Mouse (Mus musculus): ENCODE data around the gene Srcin1. TPM values are rescaled to one million over a fixed set of nuclear protein-coding genes. Genes with fewer than 3 reads are reported as not detected.

Srcin1 gene
- total and polyA plus RNA-seq, 2 experiments from 2014 or later: 14.3 to 141 TPM

DNA sequence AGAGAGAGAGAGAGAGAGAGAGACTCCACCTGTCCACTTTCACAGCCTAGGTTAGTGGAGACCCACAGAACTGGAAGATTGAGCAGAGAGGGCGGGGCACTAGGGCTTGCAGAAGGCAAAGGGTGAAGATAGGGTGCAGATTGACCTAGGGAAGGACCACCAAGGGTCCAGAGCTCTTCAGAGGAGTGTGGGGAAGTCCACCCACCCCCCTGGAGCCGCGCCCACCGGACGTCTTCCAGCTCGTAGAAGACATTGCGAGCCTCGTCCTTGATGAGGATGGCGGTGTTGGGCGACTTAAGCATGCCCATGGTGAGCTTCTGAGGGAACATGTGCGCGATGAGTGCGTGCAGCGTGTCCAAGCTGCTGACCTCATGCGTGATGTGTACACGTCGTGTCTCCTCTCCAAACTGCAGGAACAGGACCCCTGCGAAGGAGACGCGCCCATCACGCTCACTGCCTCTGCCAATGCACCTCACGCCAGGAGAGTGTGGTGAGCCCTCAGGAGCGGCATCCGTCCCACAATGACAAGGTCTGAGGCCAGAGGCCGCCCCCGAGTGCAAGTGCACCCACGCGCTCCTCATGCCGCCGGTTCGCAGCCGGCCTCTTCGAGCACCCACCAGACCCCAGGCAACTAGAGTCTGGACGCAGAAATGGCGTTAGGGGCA lies 39.8 kb downstream of the Srcin1 start:
- ATAC-seq (no peak), DNase-seq (ENCODE audit: low spot score) (no peak)
- H3K9ac ChIP-seq (replicated peaks; ENCODE audit: low read length): peak overlapping the region; percentile 52
- peak overlapping the region; percentile 79 for H3K27ac ChIP-seq
- no peaks in the 10 kb centered on the region for H3K9me3 ChIP-seq (ENCODE audit: low read length)
- H3K36me3 ChIP-seq (ENCODE audit: insufficient read depth, low read length): 0 out of 2 replicates have a peak, but pooled peaks cover 6% of the 10 kb centered on the region
- peaks cover 4% of the 10 kb centered on the region; the same call in 1 of the 2 replicates for H3K27me3 ChIP-seq (ENCODE audit: insufficient read depth, low read length)
- peak overlapping the region; percentile 55 for H3K4me2 ChIP-seq (ENCODE audit: low read depth, low read length)
- WGBS: 33% methylated on average over 35 of the region's 35 CpGs
- no peak for TF ChIP-seq CTCF (IDR thresholded peaks at IDR 0.05; ENCODE audit: low read depth)
- peak overlapping the region; percentile 31 for H3K4me3 ChIP-seq (ENCODE audit: low read length)
- peaks cover 27% of the 10 kb centered on the region for H3K4me1 ChIP-seq (ENCODE audit: insufficient read depth, low read length)

DNA sequence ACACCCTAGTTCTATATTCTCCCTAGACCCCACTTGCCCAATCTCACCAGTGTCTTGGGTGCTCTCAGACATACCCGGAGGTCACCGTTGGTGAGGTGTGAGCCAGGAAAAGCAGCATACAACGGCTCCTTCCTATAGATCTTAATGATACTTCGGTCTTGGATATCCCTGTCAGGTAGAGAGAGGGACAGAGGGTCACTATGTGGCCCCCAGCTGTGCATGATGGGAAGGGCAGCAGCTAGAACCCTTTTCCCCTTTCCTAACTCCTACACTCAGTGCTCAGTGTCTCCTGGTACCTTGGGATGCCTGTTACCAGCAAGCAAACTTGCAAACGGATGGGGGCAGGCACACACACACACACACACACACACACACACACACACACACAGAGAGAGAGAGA lies 40.3 kb downstream of the Srcin1 start:
- Histone ChIP-seq H3K4me2 (ENCODE audit: low read depth, low read length) (peak overlapping the region; percentile 55), H3K4me1 (ENCODE audit: insufficient read depth, low read length) (peaks cover 29% of the 10 kb centered on the region), H3K4me3 (ENCODE audit: low read length) (peak overlapping the region; percentile 31), H3K36me3 (ENCODE audit: insufficient read depth, low read length) (0 out of 2 replicates have a peak, but pooled peaks cover 6% of the 10 kb centered on the region), H3K9ac (replicated peaks; ENCODE audit: low read length) (peak overlapping the region; percentile 51), H3K9me3 (ENCODE audit: low read length) (no peaks in the 10 kb centered on the region), H3K27ac (peak overlapping the region; percentile 83; the same call in 1 of the 2 replicates), H3K27me3 (ENCODE audit: insufficient read depth, low read length) (peaks cover 4% of the 10 kb centered on the region; the same call in 1 of the 2 replicates)
- 55% methylated on average over 5 of the region's 5 CpGs for WGBS
- no peak for TF ChIP-seq CTCF (IDR thresholded peaks at IDR 0.05; ENCODE audit: low read depth)
- DNase-seq (ENCODE audit: low spot score): no peak
- ATAC-seq: no peak

DNA sequence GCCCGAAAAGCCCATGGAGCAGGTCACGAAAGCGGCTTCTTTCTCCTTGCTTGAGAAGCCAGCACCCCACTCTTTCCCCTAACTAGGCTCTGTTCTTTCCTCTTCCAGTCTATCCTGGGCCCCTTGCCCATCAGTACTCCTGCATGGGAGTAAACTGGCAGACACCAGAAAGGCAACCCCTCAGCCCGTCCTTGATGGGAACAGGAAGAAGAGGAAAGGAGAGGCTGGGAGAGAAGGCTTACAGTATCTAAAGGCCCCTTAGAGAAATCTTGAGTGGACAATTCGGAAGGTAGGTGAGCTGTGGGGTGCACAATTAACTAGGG lies 40.7 kb downstream of the Srcin1 start:
- H3K27me3 ChIP-seq (ENCODE audit: insufficient read depth, low read length): peaks cover 4% of the 10 kb centered on the region; the same call in 1 of the 2 replicates
- no peak for TF ChIP-seq CTCF (IDR thresholded peaks at IDR 0.05; ENCODE audit: low read depth)
- peaks cover 26% of the 10 kb centered on the region; the same call in 1 of the 2 replicates for H3K4me1 ChIP-seq (ENCODE audit: insufficient read depth, low read length)
- H3K27ac ChIP-seq: peak overlapping the region; percentile 83; the same call in 1 of the 2 replicates
- peak overlapping the region; percentile 55 for H3K4me2 ChIP-seq (ENCODE audit: low read depth, low read length)
- peak overlapping the region; percentile 51 for H3K9ac ChIP-seq (replicated peaks; ENCODE audit: low read length)
- ATAC-seq: no peak
- peak overlapping the region; percentile 31 for H3K4me3 ChIP-seq (ENCODE audit: low read length)
- no peak for DNase-seq (ENCODE audit: low spot score)
- 0 out of 2 replicates have a peak, but pooled peaks cover 6% of the 10 kb centered on the region for H3K36me3 ChIP-seq (ENCODE audit: insufficient read depth, low read length)
- no peaks in the 10 kb centered on the region for H3K9me3 ChIP-seq (ENCODE audit: low read length)
- WGBS: 45% methylated on average over 5 of the region's 5 CpGs

DNA sequence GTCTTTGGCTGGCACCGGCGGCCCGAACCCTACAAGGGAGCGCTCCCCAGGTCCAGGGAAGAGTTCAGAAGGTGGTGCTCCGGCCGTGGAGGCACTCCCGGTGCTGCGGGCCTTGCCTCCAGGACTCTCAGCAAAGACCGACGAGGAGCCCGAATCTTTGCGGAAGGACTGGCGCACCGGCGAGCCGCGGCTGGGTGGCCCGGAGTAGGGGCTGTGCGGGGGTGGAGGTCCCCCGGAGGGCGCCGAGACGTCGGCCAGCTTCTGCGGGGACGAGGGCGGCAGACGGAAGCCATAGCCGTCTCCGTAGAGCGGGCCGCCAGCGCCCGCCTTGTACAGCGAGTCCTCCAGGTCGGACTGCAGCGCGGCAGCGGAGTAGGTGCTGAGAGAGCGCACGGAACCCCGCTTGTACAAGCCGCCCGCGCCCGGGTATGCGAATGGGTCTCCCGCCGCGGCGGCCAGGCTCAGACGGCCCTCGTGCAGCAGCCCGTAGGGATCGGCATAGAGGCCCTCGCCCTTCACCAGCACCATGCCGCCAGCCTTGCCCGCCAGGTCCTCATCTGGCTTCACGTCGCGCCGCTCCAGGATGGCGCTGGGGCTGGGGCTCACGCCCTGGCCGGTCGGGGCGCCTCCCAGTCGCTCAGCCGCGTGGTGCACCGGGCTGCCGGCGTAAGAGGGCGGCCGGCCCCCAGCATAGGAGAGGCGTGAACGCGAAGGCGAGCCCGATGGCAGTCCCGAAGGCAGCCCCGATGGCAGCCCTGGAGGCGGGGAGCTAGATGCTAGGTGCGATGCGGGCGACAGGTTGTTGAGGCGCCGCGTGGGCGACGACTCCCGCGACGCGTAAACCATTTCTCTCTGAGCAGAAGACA lies 41.3 kb downstream of the Srcin1 start:
- peak overlapping the region; percentile 83 for H3K27ac ChIP-seq
- peaks cover 4% of the 10 kb centered on the region; the same call in 1 of the 2 replicates for H3K27me3 ChIP-seq (ENCODE audit: insufficient read depth, low read length)
- H3K9me3 ChIP-seq (ENCODE audit: low read length): no peaks in the 10 kb centered on the region
- H3K4me3 ChIP-seq (ENCODE audit: low read length): peak overlapping the region; percentile 31
- H3K4me1 ChIP-seq (ENCODE audit: insufficient read depth, low read length): peaks cover 23% of the 10 kb centered on the region; the same call in 1 of the 2 replicates
- TF ChIP-seq CTCF (IDR thresholded peaks at IDR 0.05; ENCODE audit: low read depth): no peak
- 0 out of 2 replicates have a peak, but pooled peaks cover 6% of the 10 kb centered on the region for H3K36me3 ChIP-seq (ENCODE audit: insufficient read depth, low read length)
- 20% methylated on average over 88 of the region's 95 CpGs for WGBS
- ATAC-seq (no peak), DNase-seq (ENCODE audit: low spot score) (peak; percentile 43)
- peak overlapping the region; percentile 51 for H3K9ac ChIP-seq (replicated peaks; ENCODE audit: low read length)
- H3K4me2 ChIP-seq (ENCODE audit: low read depth, low read length): peak overlapping the region; percentile 55

GRCm38 (mm10) chr11:97533653-97534052 lies 42.3 kb downstream of the Srcin1 start:
- no peak for TF ChIP-seq CTCF (IDR thresholded peaks at IDR 0.05; ENCODE audit: low read depth)
- no peak for ATAC-seq
- peak overlapping the region; percentile 51; the same call in 1 of the 2 replicates for H3K9ac ChIP-seq (replicated peaks; ENCODE audit: low read length)
- H3K4me3 ChIP-seq (ENCODE audit: low read length): peak overlapping the region; percentile 31
- H3K4me1 ChIP-seq (ENCODE audit: insufficient read depth, low read length): peaks cover 23% of the 10 kb centered on the region; the same call in 1 of the 2 replicates
- DNase-seq (ENCODE audit: low spot score): no peak
- H3K9me3 ChIP-seq (ENCODE audit: low read length): no peaks in the 10 kb centered on the region
- peak overlapping the region; percentile 55 for H3K4me2 ChIP-seq (ENCODE audit: low read depth, low read length)
- 39% methylated on average over 7 of the region's 7 CpGs for WGBS
- peak overlapping the region; percentile 83 for H3K27ac ChIP-seq
- 0 out of 2 replicates have a peak, but pooled peaks cover 6% of the 10 kb centered on the region for H3K36me3 ChIP-seq (ENCODE audit: insufficient read depth, low read length)
- peaks cover 4% of the 10 kb centered on the region; the same call in 1 of the 2 replicates for H3K27me3 ChIP-seq (ENCODE audit: insufficient read depth, low read length)

- peak overlapping the region; percentile 83 for H3K27ac ChIP-seq
- no peaks in the 10 kb centered on the region for H3K9me3 ChIP-seq (ENCODE audit: low read length)
- peak; percentile 73 for DNase-seq (ENCODE audit: low spot score)
- peak; percentile 42 for ATAC-seq
- H3K4me1 ChIP-seq (ENCODE audit: insufficient read depth, low read length): peaks cover 23% of the 10 kb centered on the region; the same call in 1 of the 2 replicates
- H3K4me3 ChIP-seq (ENCODE audit: low read length): 0 out of 2 replicates have a peak overlapping the region, but pooled peaks have one; percentile 6
- peaks cover 4% of the 10 kb centered on the region; the same call in 1 of the 2 replicates for H3K27me3 ChIP-seq (ENCODE audit: insufficient read depth, low read length)
- 14% methylated on average over 19 of the region's 20 CpGs for WGBS
- H3K4me2 ChIP-seq (ENCODE audit: low read depth, low read length): peak overlapping the region; percentile 55
- TF ChIP-seq CTCF (IDR thresholded peaks at IDR 0.05; ENCODE audit: low read depth): no peak
- H3K36me3 ChIP-seq (ENCODE audit: insufficient read depth, low read length): 0 out of 2 replicates have a peak, but pooled peaks cover 6% of the 10 kb centered on the region
- peak overlapping the region; percentile 51; the same call in 1 of the 2 replicates for H3K9ac ChIP-seq (replicated peaks; ENCODE audit: low read length)
Measured at GRCm38 (mm10) chr11:97532950-97533582, 42.9 kb downstream of the Srcin1 start.
